Mouse (Mus musculus): ENCODE results near the gene Cdk2ap1.

DNA sequence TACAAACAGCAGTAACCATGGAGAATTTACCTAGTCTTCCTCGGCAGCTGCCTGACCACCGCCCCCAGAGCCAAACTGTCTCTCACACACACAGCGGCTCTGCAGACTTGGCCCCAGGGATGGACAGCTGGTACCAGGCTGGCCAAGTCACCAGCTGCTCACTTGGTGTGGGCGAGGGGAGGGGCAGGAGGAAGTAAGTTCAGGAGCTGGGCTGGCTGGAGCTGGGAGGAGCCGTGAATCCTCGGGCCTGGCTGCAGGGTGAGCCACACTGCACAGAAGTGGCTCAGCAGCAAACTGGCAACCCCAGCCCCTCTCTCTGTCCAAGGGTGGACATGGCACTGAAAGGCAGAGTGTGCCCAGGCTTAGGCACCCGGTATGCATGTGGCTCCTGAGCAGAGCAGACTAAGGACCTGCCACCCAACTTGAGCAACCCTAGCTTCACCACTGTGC is 11.7 kb downstream of the Cdk2ap1 start:
- TF ChIP-seq GATA1 (IDR thresholded peaks at IDR 0.05; ENCODE audit: borderline replicate concordance, low read length): no peak
- no peak for TF ChIP-seq FLI1 (IDR thresholded peaks at IDR 0.05; ENCODE audit: low read length)
